ENCODE assay signal across 10 mouse cellular contexts in genomic region chr7:70118971-70119370, GRCm38 (mm10).
DNase-seq lines count a peak whose midpoint lies in the region; ATAC-seq and TF ChIP-seq lines count a peak whose summit lies in the region.
"Had no signal": no experiment of that assay in that cellular context is flagged by ENCODE, and none has a peak within 500 bp of the region (broad histone marks: within the 10 kb centered on the region; RNA-seq: fewer than 3 reads in every experiment).

No protein-coding gene starts in this region.

- ATAC-seq in liver, embryonic 12.5 days, result no peak
- ATAC-seq in liver, postnatal 0 days, result no peak
- no peak for ATAC-seq in forebrain, embryonic 11.5 days (replicated peaks; ENCODE audit: low FRiP score)
- ATAC-seq in stomach, embryonic 14.5 days (ENCODE audit: insufficient number of reproducible peaks, insufficient read depth, low FRiP score, low read depth), result no peak

- no peak overlapping the region for H3K4me3 ChIP-seq in liver, embryonic 12.5 days
- H3K4me3 ChIP-seq in liver, postnatal 0 days (ENCODE audit: low read depth, low read length), result no peak overlapping the region
- H3K4me3 ChIP-seq in forebrain, embryonic 11.5 days (ENCODE audit: low read depth, low read length), result peak overlapping the region; percentile 16; the same call in 1 of the 2 replicates
- peak overlapping the region; percentile 46 for H3K4me3 ChIP-seq in limb, embryonic 10.5 days
- no peak overlapping the region for H3K4me3 ChIP-seq in stomach, embryonic 14.5 days (ENCODE audit: low read depth, low read length)

- H3K9ac ChIP-seq in liver, embryonic 12.5 days, result no peak overlapping the region
- H3K9ac ChIP-seq in liver, postnatal 0 days (replicated peaks), result no peak overlapping the region
- peak overlapping the region; percentile 49 for H3K9ac ChIP-seq in forebrain, embryonic 11.5 days (ENCODE audit: low read length)
- H3K9ac ChIP-seq in stomach, embryonic 14.5 days (replicated peaks; ENCODE audit: low read depth, low read length), result no peak overlapping the region

- peak overlapping the region; percentile 47 for H3K4me2 ChIP-seq in liver, embryonic 12.5 days
- no peak overlapping the region for H3K4me2 ChIP-seq in liver, postnatal 0 days (ENCODE audit: low read depth, low read length)
- peak overlapping the region; percentile 52 for H3K4me2 ChIP-seq in forebrain, embryonic 11.5 days (ENCODE audit: low read depth, low read length, severe bottlenecking)
- H3K4me2 ChIP-seq in stomach, embryonic 14.5 days (replicated peaks; ENCODE audit: low read depth, low read length), result peak overlapping the region; percentile 54

- H3K36me3 ChIP-seq in liver, embryonic 12.5 days, result no peaks in the 10 kb centered on the region
- no peaks in the 10 kb centered on the region for H3K36me3 ChIP-seq in liver, postnatal 0 days (replicated peaks; ENCODE audit: insufficient read depth, low read length)
- H3K36me3 ChIP-seq in forebrain, embryonic 11.5 days (ENCODE audit: control insufficient read depth, insufficient read depth, low read length), result no peaks in the 10 kb centered on the region
- no peaks in the 10 kb centered on the region for H3K36me3 ChIP-seq in limb, embryonic 10.5 days
- H3K36me3 ChIP-seq in stomach, embryonic 14.5 days (ENCODE audit: control insufficient read depth, insufficient read depth, low read length), result no peaks in the 10 kb centered on the region

- no peak overlapping the region for H3K27ac ChIP-seq in liver, embryonic 12.5 days
- H3K27ac ChIP-seq in liver, postnatal 0 days (ENCODE audit: low read depth), result no peak overlapping the region
- peak overlapping the region; percentile 84 for H3K27ac ChIP-seq in forebrain, embryonic 11.5 days (ENCODE audit: low read depth, low read length)
- no peak overlapping the region for H3K27ac ChIP-seq in limb, embryonic 10.5 days
- no peak overlapping the region for H3K27ac ChIP-seq in stomach, embryonic 14.5 days (ENCODE audit: low read length)
- H3K27ac ChIP-seq: macrophage had no signal

- TF ChIP-seq EP300 in liver, postnatal 0 days (IDR thresholded peaks at IDR 0.05; ENCODE audit: low read depth), result no peak

- intact Hi-C loops in gastrocnemius, postnatal 36 days (cut with DNase I), result no loop called here

- no peaks in the 10 kb centered on the region for H3K4me1 ChIP-seq in liver, embryonic 12.5 days
- H3K4me1 ChIP-seq in liver, postnatal 0 days (ENCODE audit: insufficient read depth), result no peaks in the 10 kb centered on the region
- peaks cover 13% of the 10 kb centered on the region; the same call in 1 of the 2 replicates for H3K4me1 ChIP-seq in forebrain, embryonic 11.5 days (replicated peaks; ENCODE audit: control insufficient read depth, insufficient read depth, low read length)
- peaks cover 19% of the 10 kb centered on the region for H3K4me1 ChIP-seq in limb, embryonic 10.5 days
- no peaks in the 10 kb centered on the region for H3K4me1 ChIP-seq in stomach, embryonic 14.5 days (ENCODE audit: control insufficient read depth, insufficient read depth, low read length)

- no peaks in the 10 kb centered on the region for H3K9me3 ChIP-seq in liver, embryonic 12.5 days (replicated peaks)
- H3K9me3 ChIP-seq in liver, postnatal 0 days (ENCODE audit: low read length), result no peaks in the 10 kb centered on the region
- no peaks in the 10 kb centered on the region for H3K9me3 ChIP-seq in forebrain, embryonic 11.5 days (ENCODE audit: control insufficient read depth, low read length)
- H3K9me3 ChIP-seq in limb, embryonic 10.5 days (replicated peaks), result no peaks in the 10 kb centered on the region
- H3K9me3 ChIP-seq in stomach, embryonic 14.5 days (ENCODE audit: control insufficient read depth, low read depth, low read length), result no peaks in the 10 kb centered on the region

- no peak for DNase-seq in liver, postnatal 0 days
- DNase-seq in forebrain, embryonic 11.5 days (ENCODE audit: low spot score), result no peak
- no peak for DNase-seq in limb, embryonic 10.5 days (ENCODE audit: low spot score)
- DNase-seq in cerebellum, postnatal 36 days, result no peak
- no peak for DNase-seq in gastrocnemius, postnatal 36 days
- DNase-seq: heart, postnatal 10 days; right cerebral cortex, postnatal 14 days had no signal

- no peak for TF ChIP-seq CTCF in liver, postnatal 0 days (IDR thresholded peaks at IDR 0.05; ENCODE audit: low read depth)

- 0 out of 2 replicates have a peak, but pooled peaks cover 3% of the 10 kb centered on the region for H3K27me3 ChIP-seq in liver, embryonic 12.5 days (replicated peaks)
- peaks cover 4% of the 10 kb centered on the region; the same call in 1 of the 2 replicates for H3K27me3 ChIP-seq in liver, postnatal 0 days (ENCODE audit: insufficient read depth, low read length)
- peaks cover 23% of the 10 kb centered on the region for H3K27me3 ChIP-seq in forebrain, embryonic 11.5 days (ENCODE audit: control insufficient read depth, insufficient read depth, low read length)
- H3K27me3 ChIP-seq in limb, embryonic 10.5 days (ENCODE audit: low read depth, poor library complexity, severe bottlenecking), result peaks cover 73% of the 10 kb centered on the region
- no peaks in the 10 kb centered on the region for H3K27me3 ChIP-seq in stomach, embryonic 14.5 days (ENCODE audit: control insufficient read depth, insufficient read depth, low read length)

- 53% methylated on average over 7 of the region's 7 CpGs for WGBS in liver, embryonic 12.5 days (ENCODE audit: insufficient replicate concordance)
- 52% methylated on average over 7 of the region's 7 CpGs for WGBS in liver, postnatal 0 days (ENCODE audit: insufficient replicate concordance)
- whole genome bisulfite sequencing in forebrain, embryonic 11.5 days, result 6% methylated on average over 7 of the region's 7 CpGs
- WGBS in limb, embryonic 10.5 days, result 36% methylated on average over 7 of the region's 7 CpGs
- WGBS in stomach, embryonic 14.5 days, result 52% methylated on average over 7 of the region's 7 CpGs

Comparison
In these comparisons a context has a peak if more than half of its experiments do, and no peak if none do; other contexts are left out.
1. H3K4me3 ChIP-seq: peak in forebrain, embryonic 11.5 days (single experiment) and limb, embryonic 10.5 days (single experiment); none in liver, embryonic 12.5 days (single experiment), liver, postnatal 0 days (single experiment) and stomach, embryonic 14.5 days (single experiment).